Mouse (Mus musculus) lung, adult 2 months (tissue): ENCODE measurements at regions not wholly inside any gene's neighbourhood (a gene's known extent, or its start where the extent isn't known, plus 50 kb on each side); places are given as distances from the start of the nearest gene placed in this dataset.

Experiments used
- CTCF ChIP-seq: fragments of 200-500 bp; IDR thresholded peaks from 2 replicates; pipeline ENCODE4 v1.5.1; 2011; ENCODE audit warnings: mild to moderate bottlenecking, low read length, control low read depth; ENCODE audit not compliant: insufficient read depth
- POLR2A ChIP-seq: fragments of 200-500 bp; IDR thresholded peaks from 2 replicates; pipeline ENCODE4 v1.6.1; 2011; ENCODE audit warnings: low read depth, mild to moderate bottlenecking, control low read depth, low read length, borderline replicate concordance; ENCODE audit errors: extremely low read depth

- TF ChIP-seq POLR2A (no peak), CTCF (no peak)
Observed at GRCm38 (mm10) chr13:99119941-99120340, 64.7 kb upstream of the Zfp366 start.
